Mouse (Mus musculus) embryonic facial prominence, embryonic 14.5 days (tissue): ENCODE data around the gene Mink1. TPM values are rescaled to one million over a fixed set of nuclear protein-coding genes. Genes with fewer than 3 reads are reported as not detected.

Experiments used
- ATAC-seq: fragments of 200-750 bp; cut with Nextera tagmentation; 2 replicates; pipeline ENCODE4 v1.8.0; 2017; ENCODE audit warnings: low read depth, moderate number of reproducible peaks, moderate TSS enrichment
- DNase-seq: peaks from one replicate; pipeline ENCODE4 v3.0.0-alpha.2; 2015; ENCODE audit warnings: low spot score
- H3K27ac ChIP-seq: fragments of 300-500 bp; sonication (generic); replicated peaks from 2 replicates; pipeline ENCODE4 v1.5.1; 2014; ENCODE audit warnings: low read depth, mild to moderate bottlenecking, low read length, moderate library complexity
- H3K27me3 ChIP-seq: fragments of 300-500 bp; sonication (generic); replicated peaks from 2 replicates; pipeline ENCODE4 v1.6.1; 2014; ENCODE audit warnings: low read length; ENCODE audit not compliant: control insufficient read depth, insufficient read depth
- H3K36me3 ChIP-seq: fragments of 300-500 bp; sonication (generic); 2 replicates; pipeline ENCODE4 v1.6.1; 2014; ENCODE audit warnings: low read length, mixed read lengths; ENCODE audit not compliant: control insufficient read depth, insufficient read depth
- H3K4me1 ChIP-seq: fragments of 300-500 bp; sonication (generic); 2 replicates; pipeline ENCODE4 v1.6.1; 2014; ENCODE audit warnings: antibody characterized with exemption, low read length; ENCODE audit not compliant: control insufficient read depth, insufficient read depth
- H3K4me2 ChIP-seq: fragments of 300-500 bp; sonication (generic); 2 replicates; pipeline ENCODE4 v1.6.1; 2014; ENCODE audit warnings: low read depth, mild to moderate bottlenecking, low read length, moderate library complexity, mixed read lengths
- H3K4me3 ChIP-seq: fragments of 300-500 bp; sonication (generic); 2 replicates; pipeline ENCODE4 v1.5.1; 2014; ENCODE audit warnings: low read depth, mild to moderate bottlenecking, low read length
- H3K9ac ChIP-seq: fragments of 300-500 bp; sonication (generic); 2 replicates; pipeline ENCODE4 v1.6.1; 2014; ENCODE audit warnings: low read depth, mild to moderate bottlenecking, low read length, moderate library complexity, mixed read lengths
- H3K9me3 ChIP-seq: fragments of 300-500 bp; sonication (generic); 2 replicates; pipeline ENCODE4 v1.6.1; 2016; ENCODE audit warnings: low read length; ENCODE audit not compliant: control insufficient read depth
- WGBS: fragments of 180-500 bp; shearing (Covaris S2); extraction: QIAGEN DNeasy Blood & Tissue Kit; methylation state at CpG from one replicate; pipeline ENCODE4 v1.1.7; 2014; 5-methylcytosine and 5-hydroxymethylcytosine counted together
- polyA plus RNA-seq: library from polyadenylated mRNA; unstranded; fragments of >200 nt; fragmentation: Nextera tagmentation; extraction: Ambion mirVana; gene quantifications from 2 replicates; pipeline ENCODE4 v1.2.1, GENCODE M21; 2014

Mink1 gene
- polyA plus RNA-seq, 1 experiment from 2014 or later = 18.3 TPM

DNA sequence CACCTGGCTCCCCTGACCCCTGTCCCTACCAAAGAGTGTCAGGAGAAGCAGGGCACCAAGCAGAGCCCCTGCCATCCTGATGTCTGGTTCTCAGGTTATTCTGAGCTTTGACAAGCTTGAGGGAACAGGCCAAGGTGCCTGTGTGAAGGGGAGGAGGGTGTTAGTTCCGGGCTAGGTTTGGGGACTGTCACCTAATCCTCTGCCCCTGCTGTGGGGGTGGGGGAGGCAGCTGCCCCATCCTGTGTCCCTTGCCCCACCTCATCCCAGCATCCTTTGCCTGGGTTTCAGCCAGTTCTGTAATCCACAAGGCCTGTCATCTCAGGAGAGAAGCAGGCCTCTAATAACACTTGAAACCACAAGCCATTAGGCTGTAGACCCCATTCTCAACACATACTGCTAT, 56.4 kb downstream of the Mink1 start, which contains the start of gene Chrne:
Gene Chrne, minus strand, starts transcription at position 116 of the 400 bp plus-strand sequence.
- Histone ChIP-seq H3K4me2 (no peak within 1 kb of the TSS), H3K27me3 (no peaks in the 10 kb centered on the region), H3K4me3 (no peak within 1 kb of the TSS), H3K9ac (no peak within 1 kb of the TSS), H3K9me3 (no peaks in the 10 kb centered on the region), H3K4me1 (peaks cover 12% of the 10 kb centered on the region), H3K27ac (no peak within 1 kb of the TSS), H3K36me3 (no peaks in the 10 kb centered on the region)
- DNase-seq = no peak
- 40% methylated on average over 1 of the region's 1 CpGs for WGBS
- ATAC-seq = no peak

- H3K36me3 ChIP-seq = no peaks in the 10 kb centered on the region
- ATAC-seq (no peak), DNase-seq (peak; percentile 27)
- H3K4me1 ChIP-seq = no peaks in the 10 kb centered on the region
- 39% methylated on average over 7 of the region's 7 CpGs for WGBS
- H3K4me2 ChIP-seq = no peak overlapping the region
- no peak overlapping the region for H3K27ac ChIP-seq
- H3K27me3 ChIP-seq = no peaks in the 10 kb centered on the region
- no peak overlapping the region for H3K4me3 ChIP-seq
- H3K9me3 ChIP-seq = no peaks in the 10 kb centered on the region
- H3K9ac ChIP-seq = peak overlapping the region; percentile 48
Measured at GRCm38 (mm10) chr11:70621972-70622814, 59.5 kb downstream of the Mink1 start.

- H3K4me2 ChIP-seq = no peak overlapping the region
- no peaks in the 10 kb centered on the region for H3K36me3 ChIP-seq
- no peak overlapping the region for H3K4me3 ChIP-seq
- no peaks in the 10 kb centered on the region for H3K9me3 ChIP-seq
- DNase-seq = no peak
- no peaks in the 10 kb centered on the region for H3K4me1 ChIP-seq
- WGBS = 82% methylated on average over 10 of the region's 10 CpGs
- no peak overlapping the region for H3K27ac ChIP-seq
- H3K27me3 ChIP-seq = no peaks in the 10 kb centered on the region
- no peak for ATAC-seq
- no peak overlapping the region for H3K9ac ChIP-seq
Measured at GRCm38 (mm10) chr11:70623053-70623742, 60.5 kb downstream of the Mink1 start.

GRCm38 (mm10) chr11:70625473-70625872, 62.8 kb downstream of the Mink1 start:
- H3K4me1 ChIP-seq = no peaks in the 10 kb centered on the region
- 48% methylated on average over 4 of the region's 4 CpGs for WGBS
- DNase-seq = no peak
- no peak overlapping the region for H3K27ac ChIP-seq
- H3K27me3 ChIP-seq = no peaks in the 10 kb centered on the region
- H3K4me3 ChIP-seq = no peak overlapping the region
- H3K9me3 ChIP-seq = no peaks in the 10 kb centered on the region
- no peaks in the 10 kb centered on the region for H3K36me3 ChIP-seq
- ATAC-seq = no peak
- no peak overlapping the region for H3K9ac ChIP-seq
- no peak overlapping the region for H3K4me2 ChIP-seq

DNA sequence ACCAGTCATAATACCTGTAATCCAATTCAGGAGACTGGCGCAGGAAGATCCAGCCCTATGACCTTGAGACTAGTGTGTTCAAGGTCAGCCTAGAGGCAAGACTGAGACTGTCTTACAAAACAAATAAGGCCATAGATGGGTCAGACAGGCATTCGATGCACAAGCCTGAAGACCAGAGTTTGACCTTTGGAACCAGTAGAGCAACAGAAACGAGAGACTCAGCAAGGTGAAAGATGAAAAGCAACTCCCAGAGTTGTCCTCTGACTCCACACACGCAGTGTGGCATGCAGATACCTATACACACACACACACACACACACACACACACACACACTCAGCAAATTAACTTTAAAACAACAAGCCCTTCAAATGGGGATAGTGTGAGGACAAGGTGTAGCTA, 64.2 kb downstream of the Mink1 start:
- Histone ChIP-seq H3K4me2 (no peak overlapping the region), H3K9ac (no peak overlapping the region), H3K27ac (no peak overlapping the region), H3K4me1 (no peaks in the 10 kb centered on the region), H3K27me3 (no peaks in the 10 kb centered on the region), H3K36me3 (no peaks in the 10 kb centered on the region), H3K4me3 (no peak overlapping the region), H3K9me3 (no peaks in the 10 kb centered on the region)
- WGBS = 51% methylated on average over 4 of the region's 4 CpGs
- ATAC-seq = no peak
- no peak for DNase-seq

GRCm38 (mm10) chr11:70628431-70628830, 65.8 kb downstream of the Mink1 start:
- no peaks in the 10 kb centered on the region for H3K9me3 ChIP-seq
- H3K4me3 ChIP-seq = no peak overlapping the region
- no peak overlapping the region for H3K27ac ChIP-seq
- H3K36me3 ChIP-seq = no peaks in the 10 kb centered on the region
- whole genome bisulfite sequencing = 69% methylated on average over 2 of the region's 2 CpGs
- no peaks in the 10 kb centered on the region for H3K27me3 ChIP-seq
- DNase-seq (no peak), ATAC-seq (no peak)
- H3K9ac ChIP-seq = no peak overlapping the region
- no peak overlapping the region for H3K4me2 ChIP-seq
- H3K4me1 ChIP-seq = no peaks in the 10 kb centered on the region

DNA sequence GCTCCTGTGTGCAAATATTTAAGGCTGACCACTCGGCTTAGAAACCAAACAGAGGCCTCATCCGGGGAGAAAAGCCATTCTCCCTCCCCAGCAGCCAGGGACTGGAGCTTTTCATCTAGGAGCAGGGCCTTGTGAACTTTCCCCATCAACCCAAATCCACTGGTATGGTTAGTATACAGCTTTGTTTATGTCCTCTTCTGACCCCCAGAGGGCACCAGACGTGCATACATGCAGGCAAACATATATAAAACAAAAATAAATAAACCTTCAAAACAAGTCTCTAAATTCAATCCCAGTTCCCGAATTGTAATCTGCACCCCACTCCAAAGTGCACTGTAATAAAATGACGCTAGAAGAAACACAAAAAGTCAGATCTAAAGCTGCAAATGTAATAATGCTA, 66.9 kb downstream of the Mink1 start:
- no peak for ATAC-seq
- Histone ChIP-seq H3K4me2 (no peak overlapping the region), H3K27me3 (no peaks in the 10 kb centered on the region), H3K36me3 (no peaks in the 10 kb centered on the region), H3K4me1 (no peaks in the 10 kb centered on the region), H3K4me3 (no peak overlapping the region), H3K27ac (no peak overlapping the region), H3K9me3 (no peaks in the 10 kb centered on the region), H3K9ac (no peak overlapping the region)
- 52% methylated on average over 5 of the region's 5 CpGs for WGBS
- DNase-seq = peak; percentile 36

DNA sequence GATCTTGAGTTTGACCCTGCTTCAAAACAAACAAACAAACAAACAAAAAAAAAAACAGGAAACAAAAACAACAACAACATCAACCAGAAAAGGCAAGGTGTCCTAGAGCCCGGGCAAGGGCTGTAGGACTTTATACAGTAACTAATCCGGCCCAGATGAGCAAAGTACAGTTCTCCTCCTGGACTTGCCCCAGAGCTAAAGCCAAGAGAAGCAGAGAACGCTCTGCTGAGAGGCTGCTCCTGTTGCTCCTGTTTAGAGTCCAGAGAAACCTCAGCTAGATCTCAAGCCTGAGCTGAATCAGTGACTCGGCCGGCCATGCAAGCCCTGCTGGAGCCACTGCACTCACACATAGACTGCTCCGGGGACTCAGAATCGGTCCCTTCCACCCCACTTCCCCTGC, 67.4 kb downstream of the Mink1 start:
- Histone ChIP-seq H3K27ac (no peak overlapping the region), H3K4me1 (no peaks in the 10 kb centered on the region), H3K4me3 (no peak overlapping the region), H3K9ac (no peak overlapping the region), H3K4me2 (no peak overlapping the region), H3K27me3 (no peaks in the 10 kb centered on the region), H3K9me3 (no peaks in the 10 kb centered on the region), H3K36me3 (no peaks in the 10 kb centered on the region)
- 66% methylated on average over 4 of the region's 7 CpGs for WGBS
- DNase-seq (no peak), ATAC-seq (no peak)
